Mouse (Mus musculus): ENCODE data around the gene Tmcc2. TPM values are rescaled to one million over a fixed set of nuclear protein-coding genes. Genes with fewer than 3 reads are reported as not detected.
A peak's percentile ranks its signal among the peaks of the same experiment; 100 is the strongest.

Tmcc2 gene
- polyA plus RNA-seq, 1 experiment = 11.2 TPM

- Histone ChIP-seq H3K4me3 (ENCODE audit: insufficient read depth, low read length) (no peak overlapping the region), H3K27ac (ENCODE audit: insufficient read depth, low read depth, low read length) (no peak overlapping the region), H3K4me1 (ENCODE audit: control insufficient read depth, insufficient read depth, low read length) (peaks cover 38% of the 10 kb centered on the region)
- no peak for TF ChIP-seq POLR2A (IDR thresholded peaks at IDR 0.05; ENCODE audit: borderline replicate concordance, low read depth, low read length)
- TF ChIP-seq CTCF (IDR thresholded peaks at IDR 0.05; ENCODE audit: low read depth, low read length) = no peak
Observed at GRCm38 (mm10) chr1:132372896-132373534, 18.1 kb downstream of the Tmcc2 start.

- Histone ChIP-seq H3K27ac (ENCODE audit: insufficient read depth, low read depth, low read length) (no peak overlapping the region), H3K4me3 (ENCODE audit: insufficient read depth, low read length) (no peak overlapping the region), H3K4me1 (ENCODE audit: control insufficient read depth, insufficient read depth, low read length) (peaks cover 38% of the 10 kb centered on the region)
- TF ChIP-seq CTCF (IDR thresholded peaks at IDR 0.05; ENCODE audit: low read depth, low read length) (no peak), POLR2A (IDR thresholded peaks at IDR 0.05; ENCODE audit: borderline replicate concordance, low read depth, low read length) (no peak)
Observed at GRCm38 (mm10) chr1:132372354-132372753, 18.7 kb downstream of the Tmcc2 start.

GRCm38 (mm10) chr1:132371298-132372081, 19.6 kb downstream of the Tmcc2 start:
- Histone ChIP-seq H3K4me3 (ENCODE audit: insufficient read depth, low read length) (no peak overlapping the region), H3K27ac (ENCODE audit: insufficient read depth, low read depth, low read length) (peak overlapping the region; percentile 98), H3K4me1 (ENCODE audit: control insufficient read depth, insufficient read depth, low read length) (peaks cover 38% of the 10 kb centered on the region)
- no peak for TF ChIP-seq POLR2A (IDR thresholded peaks at IDR 0.05; ENCODE audit: borderline replicate concordance, low read depth, low read length)
- TF ChIP-seq CTCF (IDR thresholded peaks at IDR 0.05; ENCODE audit: low read depth, low read length) = no peak

DNA sequence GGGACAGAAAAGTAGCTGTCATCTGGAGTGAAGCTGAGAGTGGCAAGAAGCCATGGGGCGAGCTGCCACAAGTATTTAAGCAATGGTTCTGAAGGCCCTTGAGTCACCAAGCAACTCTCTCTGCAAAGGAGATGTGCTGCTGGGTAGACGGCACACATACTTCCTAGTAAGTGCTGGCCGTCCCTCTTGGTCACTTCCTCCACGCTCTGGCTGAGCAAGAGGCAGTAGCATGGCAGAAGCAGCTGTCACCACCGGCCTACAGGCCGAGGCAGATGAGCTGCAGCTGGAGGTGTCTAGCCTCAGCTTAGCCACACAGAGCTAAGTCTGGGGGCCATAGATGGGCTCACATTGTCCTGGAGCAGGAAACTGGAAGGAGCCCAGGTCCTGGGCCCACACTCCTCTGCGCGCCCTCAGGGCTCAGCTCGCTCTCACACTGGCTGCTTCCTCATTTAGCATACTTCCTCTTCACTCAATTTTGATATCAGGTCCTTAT, 20.4 kb downstream of the Tmcc2 start:
- peak overlapping the region; percentile 36; the same call in 1 of the 2 replicates for H3K4me3 ChIP-seq (ENCODE audit: insufficient read depth, low read length)
- H3K4me1 ChIP-seq (ENCODE audit: control insufficient read depth, insufficient read depth, low read length) = peaks cover 38% of the 10 kb centered on the region
- H3K27ac ChIP-seq (ENCODE audit: insufficient read depth, low read depth, low read length) = peak overlapping the region; percentile 98
- TF ChIP-seq POLR2A (IDR thresholded peaks at IDR 0.05; ENCODE audit: borderline replicate concordance, low read depth, low read length) = no peak
- no peak for TF ChIP-seq CTCF (IDR thresholded peaks at IDR 0.05; ENCODE audit: low read depth, low read length)

GRCm38 (mm10) chr1:132367692-132368506, 23.2 kb downstream of the Tmcc2 start:
- peaks cover 45% of the 10 kb centered on the region for H3K4me1 ChIP-seq (ENCODE audit: control insufficient read depth, insufficient read depth, low read length)
- H3K4me3 ChIP-seq (ENCODE audit: insufficient read depth, low read length) = no peak overlapping the region
- peak; percentile 90 for TF ChIP-seq CTCF (IDR thresholded peaks at IDR 0.05; ENCODE audit: low read depth, low read length)
- TF ChIP-seq POLR2A (IDR thresholded peaks at IDR 0.05; ENCODE audit: borderline replicate concordance, low read depth, low read length) = no peak
- no peak overlapping the region for H3K27ac ChIP-seq (ENCODE audit: insufficient read depth, low read depth, low read length)

- H3K27ac ChIP-seq (ENCODE audit: insufficient read depth, low read depth, low read length) = no peak overlapping the region
- no peak for TF ChIP-seq POLR2A (IDR thresholded peaks at IDR 0.05; ENCODE audit: borderline replicate concordance, low read depth, low read length)
- no peak for TF ChIP-seq CTCF (IDR thresholded peaks at IDR 0.05; ENCODE audit: low read depth, low read length)
- H3K4me3 ChIP-seq (ENCODE audit: insufficient read depth, low read length) = no peak overlapping the region
- H3K4me1 ChIP-seq (ENCODE audit: control insufficient read depth, insufficient read depth, low read length) = peaks cover 42% of the 10 kb centered on the region
Observed at GRCm38 (mm10) chr1:132366937-132367336, 24.1 kb downstream of the Tmcc2 start.

DNA sequence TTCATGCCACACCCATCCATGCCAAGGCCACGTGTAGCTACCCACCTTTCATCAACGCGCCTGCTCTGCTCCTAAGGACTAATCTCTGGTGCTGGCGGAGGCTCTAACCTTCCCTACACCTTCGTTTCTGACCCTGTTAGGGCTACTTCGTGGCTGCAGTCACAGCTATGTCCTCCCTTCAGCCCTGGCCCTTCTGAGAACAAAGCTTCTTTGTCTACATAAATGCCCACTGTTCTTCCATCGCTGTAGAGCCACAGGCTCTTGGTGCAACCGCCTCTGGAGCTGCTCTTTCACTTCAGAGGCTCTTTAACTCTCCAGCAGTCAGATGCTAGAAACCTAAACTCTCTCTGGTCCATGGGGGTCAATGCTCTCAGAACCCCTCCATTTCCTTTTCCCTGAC, 24.8 kb downstream of the Tmcc2 start:
- no peak overlapping the region for H3K4me3 ChIP-seq (ENCODE audit: insufficient read depth, low read length)
- peaks cover 35% of the 10 kb centered on the region for H3K4me1 ChIP-seq (ENCODE audit: control insufficient read depth, insufficient read depth, low read length)
- H3K27ac ChIP-seq (ENCODE audit: insufficient read depth, low read depth, low read length) = no peak overlapping the region
- TF ChIP-seq CTCF (IDR thresholded peaks at IDR 0.05; ENCODE audit: low read depth, low read length) (no peak), POLR2A (IDR thresholded peaks at IDR 0.05; ENCODE audit: borderline replicate concordance, low read depth, low read length) (no peak)

DNA sequence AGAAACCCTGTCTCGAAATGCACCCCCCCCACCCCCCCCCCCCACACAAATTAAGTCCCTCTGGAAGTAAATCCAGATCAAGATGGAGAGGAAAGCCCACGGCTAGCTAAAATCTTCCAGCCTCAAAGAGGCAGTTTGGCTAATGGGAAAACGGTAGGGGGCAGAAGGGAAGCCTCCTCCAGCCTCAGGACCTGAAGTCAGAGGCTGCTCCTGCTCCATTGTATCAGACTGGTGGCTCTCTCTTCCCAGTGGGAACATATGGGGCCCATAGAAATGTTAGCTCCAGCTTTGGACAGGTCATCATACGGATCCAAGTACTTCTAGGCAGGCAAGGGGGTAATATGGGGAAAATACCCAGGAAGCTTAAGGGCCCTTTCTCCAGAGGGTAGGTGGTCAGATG, 25.4 kb downstream of the Tmcc2 start:
- Histone ChIP-seq H3K27ac (ENCODE audit: insufficient read depth, low read depth, low read length) (no peak overlapping the region), H3K4me3 (ENCODE audit: insufficient read depth, low read length) (no peak overlapping the region), H3K4me1 (ENCODE audit: control insufficient read depth, insufficient read depth, low read length) (peaks cover 32% of the 10 kb centered on the region)
- TF ChIP-seq POLR2A (IDR thresholded peaks at IDR 0.05; ENCODE audit: borderline replicate concordance, low read depth, low read length) = no peak
- TF ChIP-seq CTCF (IDR thresholded peaks at IDR 0.05; ENCODE audit: low read depth, low read length) = no peak

DNA sequence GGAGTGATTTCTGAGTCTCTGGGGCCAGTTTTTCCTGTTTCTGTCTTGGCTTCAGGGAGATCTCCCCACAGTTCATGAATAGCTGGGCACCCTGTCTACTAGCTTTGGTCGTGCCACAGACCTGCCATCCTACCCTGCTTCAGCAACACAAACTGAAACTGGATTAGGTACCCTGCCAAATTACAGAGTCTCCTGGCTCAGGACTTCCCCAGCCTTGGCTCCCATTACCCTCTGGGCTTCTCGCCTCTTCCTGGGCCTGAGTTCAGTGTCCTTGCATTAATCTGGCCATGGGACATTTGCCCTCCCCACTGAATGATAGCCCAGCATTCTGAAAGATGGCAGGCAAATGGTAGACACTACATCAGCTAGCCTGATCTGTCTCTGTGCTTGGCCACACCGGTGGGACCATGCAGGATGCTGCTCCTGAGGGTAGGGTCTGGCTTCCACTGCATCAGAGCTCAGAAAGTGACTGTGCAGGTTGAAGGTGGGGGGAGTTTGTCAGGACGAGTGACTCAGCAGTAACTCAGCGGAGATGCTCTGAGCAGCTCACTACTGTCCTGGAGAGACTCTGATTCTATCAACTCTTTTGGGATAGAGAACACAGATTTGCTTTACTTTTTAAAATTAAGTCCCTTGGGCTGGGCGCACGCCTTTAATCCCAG, 26.1 kb downstream of the Tmcc2 start:
- no peak overlapping the region for H3K4me3 ChIP-seq (ENCODE audit: insufficient read depth, low read length)
- no peak for TF ChIP-seq POLR2A (IDR thresholded peaks at IDR 0.05; ENCODE audit: borderline replicate concordance, low read depth, low read length)
- no peak for TF ChIP-seq CTCF (IDR thresholded peaks at IDR 0.05; ENCODE audit: low read depth, low read length)
- H3K27ac ChIP-seq (ENCODE audit: insufficient read depth, low read depth, low read length) = no peak overlapping the region
- H3K4me1 ChIP-seq (ENCODE audit: control insufficient read depth, insufficient read depth, low read length) = peaks cover 26% of the 10 kb centered on the region

Data from bone marrow macrophage, adult 2 months (primary cell).